ENCODE assay signal across 8 mouse cellular contexts in the genomic region with DNA sequence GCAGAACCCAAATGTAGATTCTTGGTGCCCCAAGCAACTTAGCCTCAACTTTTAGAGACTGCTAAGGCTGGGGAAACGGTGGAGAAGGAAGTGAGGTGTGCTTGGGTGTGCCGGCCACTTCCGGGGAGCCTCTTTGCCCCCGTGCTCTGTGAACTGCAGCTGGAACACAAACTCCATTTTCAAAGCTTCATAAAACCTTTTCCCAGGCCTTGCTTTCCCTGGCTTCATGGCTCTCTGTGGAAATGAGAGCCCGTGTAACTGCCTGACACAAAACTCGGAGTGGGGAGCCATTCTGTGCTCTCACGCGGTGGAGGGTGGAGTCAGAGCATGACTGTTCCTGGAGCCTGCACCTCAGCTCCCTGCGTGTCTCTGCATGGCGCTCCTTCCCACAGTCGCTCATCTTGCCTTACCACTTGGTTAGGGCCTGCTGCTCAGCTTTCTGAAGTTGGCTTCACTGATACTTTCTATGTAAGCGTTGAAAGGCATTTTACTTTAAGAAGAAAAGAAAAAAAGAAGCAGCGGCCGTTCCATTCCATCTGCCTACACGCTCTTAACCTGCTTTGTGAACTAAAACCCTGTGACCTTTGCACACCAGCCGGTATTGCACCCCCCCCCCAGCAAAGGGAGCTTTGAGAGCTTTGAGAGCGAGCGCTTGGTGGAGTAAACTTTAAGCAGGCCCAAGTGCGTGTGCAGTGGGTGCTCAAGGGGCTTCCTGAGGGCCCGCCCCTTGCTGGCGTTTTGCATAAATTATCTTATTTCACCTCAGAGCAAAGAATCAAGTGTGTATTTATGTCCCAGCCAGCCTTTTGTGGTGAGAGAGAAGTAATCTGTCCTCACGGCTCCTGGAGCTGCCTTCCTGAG. TPM values are rescaled to one million over a fixed set of nuclear protein-coding genes. Genes with fewer than 3 reads are reported as not detected.
A peak's percentile ranks its signal among the peaks of the same experiment; 100 is the strongest.
DNase-seq lines count a peak whose midpoint lies in the region; ATAC-seq lines count a peak whose summit lies in the region.

No protein-coding gene starts in this region.

- H3K9ac ChIP-seq in lung, embryonic 16.5 days (ENCODE audit: low read length) = peak overlapping the region; percentile 32
- H3K9ac ChIP-seq in embryonic facial prominence, embryonic 11.5 days (replicated peaks; ENCODE audit: low read length) = no peak overlapping the region; the same call in 1 of the 2 replicates
- peak overlapping the region; percentile 40; the same call in 1 of the 2 replicates for H3K9ac ChIP-seq in kidney, embryonic 14.5 days (ENCODE audit: low read depth, low read length)
- H3K9ac ChIP-seq in midbrain, embryonic 12.5 days (replicated peaks) = peak overlapping the region; percentile 34; the same call in 1 of the 2 replicates

- H3K4me2 ChIP-seq in lung, embryonic 16.5 days (ENCODE audit: low read depth, low read length) = peak overlapping the region; percentile 33
- H3K4me2 ChIP-seq in embryonic facial prominence, embryonic 11.5 days (ENCODE audit: low read depth, low read length) = no peak overlapping the region
- H3K4me2 ChIP-seq in kidney, embryonic 14.5 days (replicated peaks; ENCODE audit: low read depth, low read length) = peak overlapping the region; percentile 26
- H3K4me2 ChIP-seq in midbrain, embryonic 12.5 days (replicated peaks) = 0 out of 2 replicates have a peak overlapping the region, but pooled peaks have one; percentile 7

- no peak for DNase-seq in lung, adult 18-20 months
- no peak for DNase-seq in embryonic facial prominence, embryonic 11.5 days (ENCODE audit: low spot score)
- DNase-seq in layer of hippocampus, postnatal 36 days = no peak
- DNase-seq in embryo, embryonic 9.5 days (ENCODE audit: extremely low spot score) = no peak
- DNase-seq in ovary, postnatal 14 days (ENCODE audit: low spot score) = no peak

- peak overlapping the region; percentile 56 for H3K27ac ChIP-seq in lung, embryonic 16.5 days (ENCODE audit: low read length)
- peak overlapping the region; percentile 52 for H3K27ac ChIP-seq in embryonic facial prominence, embryonic 11.5 days (replicated peaks; ENCODE audit: low read depth, low read length)
- H3K27ac ChIP-seq in kidney, embryonic 14.5 days (ENCODE audit: low read depth, low read length) = peak overlapping the region; percentile 90
- peak overlapping the region; percentile 36 for H3K27ac ChIP-seq in midbrain, embryonic 12.5 days (replicated peaks)

- 48% methylated on average over 22 of the region's 22 CpGs for WGBS in lung, embryonic 16.5 days
- 67% methylated on average over 22 of the region's 22 CpGs for WGBS in embryonic facial prominence, embryonic 11.5 days
- WGBS in kidney, embryonic 14.5 days = 35% methylated on average over 22 of the region's 22 CpGs
- 44% methylated on average over 22 of the region's 22 CpGs for WGBS in midbrain, embryonic 12.5 days

- peaks cover 15% of the 10 kb centered on the region for H3K36me3 ChIP-seq in lung, embryonic 16.5 days (ENCODE audit: control insufficient read depth, insufficient read depth, low read length)
- H3K36me3 ChIP-seq in embryonic facial prominence, embryonic 11.5 days (replicated peaks; ENCODE audit: control insufficient read depth, insufficient read depth, low read depth, low read length) = peaks cover 9% of the 10 kb centered on the region
- H3K36me3 ChIP-seq in kidney, embryonic 14.5 days (ENCODE audit: control insufficient read depth, insufficient read depth, low read length) = peaks cover 18% of the 10 kb centered on the region
- H3K36me3 ChIP-seq in midbrain, embryonic 12.5 days = peaks cover 19% of the 10 kb centered on the region

- H3K9me3 ChIP-seq in lung, embryonic 16.5 days (ENCODE audit: control insufficient read depth, low read length) = no peaks in the 10 kb centered on the region
- no peaks in the 10 kb centered on the region for H3K9me3 ChIP-seq in embryonic facial prominence, embryonic 11.5 days (replicated peaks; ENCODE audit: control insufficient read depth, low read length)
- H3K9me3 ChIP-seq in kidney, embryonic 14.5 days (ENCODE audit: control insufficient read depth, low read length) = no peaks in the 10 kb centered on the region
- no peaks in the 10 kb centered on the region for H3K9me3 ChIP-seq in midbrain, embryonic 12.5 days

- no peaks in the 10 kb centered on the region for H3K27me3 ChIP-seq in lung, embryonic 16.5 days (ENCODE audit: control insufficient read depth, insufficient read depth, low read depth, low read length)
- no peaks in the 10 kb centered on the region for H3K27me3 ChIP-seq in embryonic facial prominence, embryonic 11.5 days (ENCODE audit: control insufficient read depth, insufficient read depth, low read length)
- no peaks in the 10 kb centered on the region for H3K27me3 ChIP-seq in kidney, embryonic 14.5 days (ENCODE audit: control insufficient read depth, insufficient read depth, low read length)
- no peaks in the 10 kb centered on the region for H3K27me3 ChIP-seq in midbrain, embryonic 12.5 days

- H3K4me1 ChIP-seq in lung, embryonic 16.5 days (replicated peaks; ENCODE audit: control insufficient read depth, insufficient read depth, low read length) = peaks cover 39% of the 10 kb centered on the region
- H3K4me1 ChIP-seq in embryonic facial prominence, embryonic 11.5 days (ENCODE audit: control insufficient read depth, insufficient read depth, low read length) = no peaks in the 10 kb centered on the region; the same call in 1 of the 2 replicates
- H3K4me1 ChIP-seq in kidney, embryonic 14.5 days (ENCODE audit: control insufficient read depth, insufficient read depth, low read length) = peaks cover 41% of the 10 kb centered on the region
- peaks cover 37% of the 10 kb centered on the region for H3K4me1 ChIP-seq in midbrain, embryonic 12.5 days

- H3K4me3 ChIP-seq in lung, embryonic 16.5 days (ENCODE audit: low read length) = no peak overlapping the region
- no peak overlapping the region for H3K4me3 ChIP-seq in embryonic facial prominence, embryonic 11.5 days (ENCODE audit: low read depth, low read length)
- H3K4me3 ChIP-seq in kidney, embryonic 14.5 days (ENCODE audit: low read length) = no peak overlapping the region
- no peak overlapping the region for H3K4me3 ChIP-seq in midbrain, embryonic 12.5 days

- no peak for ATAC-seq in lung, embryonic 16.5 days (ENCODE audit: low read depth)
- ATAC-seq in embryonic facial prominence, embryonic 11.5 days (replicated peaks; ENCODE audit: insufficient number of reproducible peaks, low FRiP score, low TSS enrichment, low read depth) = no peak
- ATAC-seq in kidney, embryonic 14.5 days (ENCODE audit: low FRiP score, low TSS enrichment) = no peak
- ATAC-seq in midbrain, embryonic 12.5 days (ENCODE audit: low FRiP score, low read depth) = no peak

RNA-seq across cellular contexts. Expression of a gene that starts 19.5 kb away (rescaled TPM):
- polyA plus RNA-seq in lung, embryonic 16.5 days (2015; fragmentation: Nextera tagmentation; extraction: Ambion mirVana) = 105 and 108 TPM in 2 replicates
- 105 and 109 TPM in 2 replicates for polyA plus RNA-seq in embryonic facial prominence, embryonic 11.5 days (2014; fragmentation: Nextera tagmentation; extraction: Ambion mirVana)
- 76.9 and 114 TPM in 2 replicates for polyA plus RNA-seq in kidney, embryonic 14.5 days (2014; fragmentation: Nextera tagmentation; extraction: Ambion mirVana)
- 274 and 276 TPM in 2 replicates for polyA plus RNA-seq in midbrain, embryonic 12.5 days (2016; fragmentation: Nextera tagmentation; extraction: Ambion mirVana)
- 100 to 1,000 TPM; 156 to 167 TPM for total RNA-seq in layer of hippocampus, postnatal 36 days (2021)

RNA-seq across cellular contexts. Expression of a gene that starts 38.7 kb away (rescaled TPM):
- 16.9 and 17.1 TPM in 2 replicates for polyA plus RNA-seq in lung, embryonic 16.5 days (2015; fragmentation: Nextera tagmentation; extraction: Ambion mirVana)
- polyA plus RNA-seq in embryonic facial prominence, embryonic 11.5 days (2014; fragmentation: Nextera tagmentation; extraction: Ambion mirVana) = 19.9 and 21.0 TPM in 2 replicates
- polyA plus RNA-seq in kidney, embryonic 14.5 days (2014; fragmentation: Nextera tagmentation; extraction: Ambion mirVana) = 12.8 and 19.6 TPM in 2 replicates
- polyA plus RNA-seq in midbrain, embryonic 12.5 days (2016; fragmentation: Nextera tagmentation; extraction: Ambion mirVana) = 17.3 and 18.3 TPM in 2 replicates
- total RNA-seq in layer of hippocampus, postnatal 36 days (2021) = 10 to 100 TPM; 11.5 to 15.3 TPM

RNA-seq across cellular contexts. Expression of a gene that starts 46.1 kb away (rescaled TPM):
- 0.52 and 0.55 TPM in 2 replicates for polyA plus RNA-seq in lung, embryonic 16.5 days (2015; fragmentation: Nextera tagmentation; extraction: Ambion mirVana)
- 0.18 and 0.26 TPM in 2 replicates for polyA plus RNA-seq in embryonic facial prominence, embryonic 11.5 days (2014; fragmentation: Nextera tagmentation; extraction: Ambion mirVana)
- polyA plus RNA-seq in kidney, embryonic 14.5 days (2014; fragmentation: Nextera tagmentation; extraction: Ambion mirVana) = 0.80 and 1.1 TPM in 2 replicates
- 0.73 and 0.80 TPM in 2 replicates for polyA plus RNA-seq in midbrain, embryonic 12.5 days (2016; fragmentation: Nextera tagmentation; extraction: Ambion mirVana)
- total RNA-seq in layer of hippocampus, postnatal 36 days (2021) = under 1 TPM; 0.72 to 0.76 TPM

RNA-seq across cellular contexts. Expression of a gene that starts 57.7 kb away (rescaled TPM):
- polyA plus RNA-seq in lung, embryonic 16.5 days (2015; fragmentation: Nextera tagmentation; extraction: Ambion mirVana) = not detected in 2 replicates
- polyA plus RNA-seq in embryonic facial prominence, embryonic 11.5 days (2014; fragmentation: Nextera tagmentation; extraction: Ambion mirVana) = 0.42 TPM in 1 of 2 replicates, not detected in the other
- polyA plus RNA-seq in kidney, embryonic 14.5 days (2014; fragmentation: Nextera tagmentation; extraction: Ambion mirVana) = 0.12 and 0.13 TPM in 2 replicates
- 0.37 TPM in 1 of 2 replicates, not detected in the other for polyA plus RNA-seq in midbrain, embryonic 12.5 days (2016; fragmentation: Nextera tagmentation; extraction: Ambion mirVana)
- under 1 TPM; 0.30 to 0.62 TPM for total RNA-seq in layer of hippocampus, postnatal 36 days (2021)

Comparison
In these comparisons a context has a peak if more than half of its experiments do, and no peak if none do; other contexts are left out.
1. H3K27ac ChIP-seq: peak in every context shown above with its lines; median percentile 90 in kidney, embryonic 14.5 days; 56 in lung, embryonic 16.5 days; 52 in embryonic facial prominence, embryonic 11.5 days; 36 in midbrain, embryonic 12.5 days.